Mouse (Mus musculus) ES-Bruce4 (cell line): ENCODE measurements around the gene Nthl1. TPM values are rescaled to one million over a fixed set of nuclear protein-coding genes. Genes with fewer than 3 reads are reported as not detected.

Source experiments
- H3K27ac ChIP-seq: 2 replicates; pipeline ENCODE4 v1.5.1; 2012; ENCODE audit warnings: low read length, inconsistent platforms; ENCODE audit not compliant: insufficient read depth
- H3K27me3 ChIP-seq: 2 replicates; pipeline ENCODE4 v1.6.1; 2012; ENCODE audit warnings: mild to moderate bottlenecking, low read length, inconsistent platforms; ENCODE audit not compliant: control insufficient read depth, poor library complexity, insufficient read depth, severe bottlenecking
- H3K36me3 ChIP-seq: 2 replicates; pipeline ENCODE4 v1.6.1; 2012; ENCODE audit warnings: inconsistent platforms, mild to moderate bottlenecking, low read length, moderate library complexity; ENCODE audit not compliant: control insufficient read depth, poor library complexity, insufficient read depth, severe bottlenecking
- H3K4me1 ChIP-seq: one replicate; pipeline ENCODE4 v1.8.1; 2011; ENCODE audit warnings: low read length; ENCODE audit not compliant: control insufficient read depth, insufficient read depth
- H3K4me3 ChIP-seq: 2 replicates; pipeline ENCODE4 v1.5.1; 2011; ENCODE audit warnings: low read depth, mild to moderate bottlenecking, low read length
- H3K9ac ChIP-seq: 2 replicates; pipeline ENCODE4 v1.6.1; 2012; ENCODE audit warnings: low read depth, mild to moderate bottlenecking, inconsistent platforms; ENCODE audit not compliant: poor library complexity, severe bottlenecking
- H3K9me3 ChIP-seq: replicated peaks from 2 replicates; pipeline ENCODE4 v1.6.1; 2012; ENCODE audit warnings: mild to moderate bottlenecking, low read length, inconsistent platforms; ENCODE audit not compliant: control insufficient read depth, poor library complexity, insufficient read depth, severe bottlenecking
- CTCF ChIP-seq: IDR thresholded peaks from one replicate; pipeline ENCODE4 v1.8.1; 2011; ENCODE audit warnings: low read depth, low read length
- EP300 ChIP-seq: IDR thresholded peaks from 2 replicates; pipeline ENCODE4 v1.6.1; 2011; ENCODE audit warnings: low read depth, low read length; ENCODE audit not compliant: insufficient read depth
- POLR2A ChIP-seq: IDR thresholded peaks from one replicate; pipeline ENCODE4 v1.8.1; 2011; ENCODE audit warnings: low read length; ENCODE audit not compliant: insufficient read depth
- polyA plus RNA-seq: library from polyadenylated mRNA; stranded (reverse); fragments of >200 nt; gene quantifications from 2 replicates; pipeline ENCODE4 v1.2.4, GENCODE M21; 2011; ENCODE audit warnings: low read depth; ENCODE audit not compliant: missing spikeins, insufficient read depth, insufficient read length

Gene Nthl1
- polyA plus RNA-seq, 1 experiment = 21.5 TPM

GRCm38 (mm10) chr17:24644875-24645721, 12.6 kb downstream of the Nthl1 start:
- Histone ChIP-seq H3K36me3 (no peaks in the 10 kb centered on the region), H3K9ac (no peak overlapping the region), H3K27me3 (no peaks in the 10 kb centered on the region), H3K4me1 (peaks cover 10% of the 10 kb centered on the region), H3K4me3 (no peak overlapping the region), H3K9me3 (no peaks in the 10 kb centered on the region), H3K27ac (0 out of 2 replicates have a peak overlapping the region, but pooled peaks have one; percentile 12)
- no peak for TF ChIP-seq POLR2A
- no peak for TF ChIP-seq EP300
- TF ChIP-seq CTCF = no peak

DNA sequence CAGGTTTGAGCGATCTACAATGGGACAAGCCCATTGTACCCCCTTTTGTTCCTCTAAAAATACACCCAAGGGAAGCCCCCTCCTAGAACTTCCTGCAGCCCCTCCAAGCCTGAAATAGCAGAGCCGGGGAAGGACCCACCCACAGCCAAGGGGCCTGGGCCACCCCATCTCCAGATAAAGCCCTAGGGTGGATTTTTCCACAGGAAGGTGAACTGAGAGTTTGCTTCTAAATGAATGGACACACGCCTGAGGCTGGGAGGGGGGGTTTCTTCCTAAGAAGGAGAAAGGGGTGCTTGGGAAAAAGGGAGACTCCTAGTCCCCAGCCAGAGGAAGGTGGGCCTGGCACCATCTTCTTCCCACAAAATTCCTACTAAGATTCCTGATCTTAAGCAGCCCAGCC, 13.4 kb downstream of the Nthl1 start:
- Histone ChIP-seq H3K27ac (peak overlapping the region; percentile 12; the same call in 1 of the 2 replicates), H3K9ac (no peak overlapping the region), H3K9me3 (no peaks in the 10 kb centered on the region), H3K4me3 (no peak overlapping the region), H3K36me3 (no peaks in the 10 kb centered on the region), H3K4me1 (peaks cover 10% of the 10 kb centered on the region), H3K27me3 (no peaks in the 10 kb centered on the region)
- TF ChIP-seq CTCF = no peak

DNA sequence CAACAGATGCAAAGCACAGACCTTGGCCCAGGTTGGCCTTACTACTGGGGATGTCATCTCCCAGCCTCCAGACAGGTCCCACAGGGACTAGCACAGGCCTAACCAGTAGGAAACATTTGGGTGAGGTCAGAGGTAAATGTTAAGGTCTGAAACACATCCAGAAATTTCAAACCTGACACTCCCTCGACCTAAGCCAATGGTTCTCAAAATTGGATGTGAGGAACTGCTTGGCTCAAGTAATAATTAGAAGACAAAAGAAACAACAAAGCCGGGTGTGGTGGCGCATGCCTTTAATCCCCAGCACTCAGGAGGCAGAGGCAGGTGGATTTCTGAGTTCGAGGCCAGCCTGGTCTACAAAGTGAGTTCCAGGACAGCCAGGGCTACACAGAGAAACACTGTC, 13.9 kb downstream of the Nthl1 start:
- TF ChIP-seq EP300 = no peak
- no peak for TF ChIP-seq CTCF
- TF ChIP-seq POLR2A = no peak
- no peak overlapping the region for H3K9ac ChIP-seq
- peak overlapping the region; percentile 12; the same call in 1 of the 2 replicates for H3K27ac ChIP-seq
- no peaks in the 10 kb centered on the region for H3K9me3 ChIP-seq
- H3K27me3 ChIP-seq = no peaks in the 10 kb centered on the region
- H3K4me3 ChIP-seq = no peak overlapping the region
- H3K4me1 ChIP-seq = peaks cover 10% of the 10 kb centered on the region
- no peaks in the 10 kb centered on the region for H3K36me3 ChIP-seq

- peaks cover 10% of the 10 kb centered on the region for H3K4me1 ChIP-seq
- TF ChIP-seq EP300 = no peak
- TF ChIP-seq POLR2A = no peak
- TF ChIP-seq CTCF = no peak
- H3K27ac ChIP-seq = no peak overlapping the region
- H3K4me3 ChIP-seq = no peak overlapping the region
- no peak overlapping the region for H3K9ac ChIP-seq
- H3K27me3 ChIP-seq = no peaks in the 10 kb centered on the region
- no peaks in the 10 kb centered on the region for H3K36me3 ChIP-seq
- H3K9me3 ChIP-seq = no peaks in the 10 kb centered on the region
These were observed 15.0 kb downstream of the Nthl1 start for GRCm38 (mm10) chr17:24647493-24647892.

DNA sequence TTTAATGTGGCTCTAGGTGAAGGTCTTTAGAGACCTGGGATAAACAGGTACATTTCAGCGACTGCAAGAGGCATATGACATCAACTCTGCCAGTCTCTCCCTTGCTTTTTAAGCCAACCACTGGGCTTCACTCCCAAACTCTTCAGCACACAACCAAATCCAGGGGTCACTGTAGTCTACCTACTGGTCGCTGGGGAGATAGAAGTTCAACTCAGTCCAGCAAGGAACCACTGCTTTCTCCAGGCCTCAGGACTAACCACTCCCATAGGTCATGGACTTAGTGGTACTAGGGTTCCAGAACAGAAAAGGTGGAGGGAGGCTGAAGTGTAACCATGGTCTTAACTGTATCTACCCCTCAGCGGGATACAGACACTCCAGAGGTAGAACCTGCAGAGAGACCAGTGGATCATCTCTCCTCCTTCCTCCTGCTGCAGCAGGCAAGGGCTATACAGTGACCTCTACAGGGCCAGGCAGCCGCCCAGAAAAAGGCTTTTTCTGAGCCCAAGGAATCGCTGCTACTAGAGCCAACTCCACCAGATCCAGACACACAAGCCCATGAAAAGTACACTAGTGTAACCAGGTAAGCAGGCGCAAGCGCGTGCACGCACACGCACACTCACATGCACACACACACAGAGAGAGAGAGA, 16.4 kb downstream of the Nthl1 start:
- Histone ChIP-seq H3K4me3 (no peak overlapping the region; the same call in 1 of the 2 replicates), H3K9ac (no peak overlapping the region), H3K27ac (no peak overlapping the region), H3K4me1 (peaks cover 10% of the 10 kb centered on the region), H3K27me3 (no peaks in the 10 kb centered on the region), H3K36me3 (no peaks in the 10 kb centered on the region), H3K9me3 (no peaks in the 10 kb centered on the region)
- TF ChIP-seq CTCF (no peak), EP300 (no peak), POLR2A (no peak)

DNA sequence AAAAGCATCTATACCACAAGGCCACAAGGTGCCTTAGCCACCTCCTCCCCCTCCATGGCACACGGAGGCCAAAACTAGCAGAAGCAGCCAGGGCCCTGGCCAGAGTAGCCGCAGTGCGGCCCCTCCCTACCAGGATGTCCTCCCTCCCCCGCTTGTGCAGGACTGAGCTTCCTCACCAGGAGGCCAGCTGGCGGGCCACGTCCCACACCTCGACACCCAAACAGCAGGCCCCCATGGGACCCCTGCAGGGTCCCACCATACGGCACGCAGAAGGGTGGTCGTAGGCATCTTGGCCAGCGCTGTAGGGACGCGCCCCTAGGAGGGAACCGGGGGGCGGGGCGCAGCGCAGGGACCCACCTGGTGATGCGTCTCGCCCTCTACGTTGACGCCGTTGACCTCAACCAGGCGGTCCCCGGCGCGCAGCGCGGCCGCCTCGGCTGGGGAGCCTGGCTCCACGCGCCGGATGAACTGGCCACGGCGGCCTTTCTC, 17.1 kb downstream of the Nthl1 start:
- H3K27me3 ChIP-seq = no peaks in the 10 kb centered on the region

More for the DNA sequence above, 17.1 kb downstream of the Nthl1 start:
- peak overlapping the region; percentile 83 for H3K9ac ChIP-seq
- H3K27ac ChIP-seq = no peak overlapping the region
- H3K4me1 ChIP-seq = peaks cover 8% of the 10 kb centered on the region
- no peak for TF ChIP-seq CTCF
- no peak for TF ChIP-seq POLR2A
- no peak for TF ChIP-seq EP300
- H3K36me3 ChIP-seq = no peaks in the 10 kb centered on the region
- H3K9me3 ChIP-seq = no peaks in the 10 kb centered on the region
- peak overlapping the region; percentile 68 for H3K4me3 ChIP-seq
